ENCODE assay signal across 1 mouse cellular context in genomic region chr10:21242471-21243231, GRCm38 (mm10).
TF ChIP-seq lines count a peak whose summit lies in the region.

No protein-coding gene starts in this region.

TF ChIP-seq in MEL, 35 proteins besides CTCF, POLR2A, EP300 and RAD21 (continued from another document):
- TF ChIP-seq POLR2AphosphoS2 (IDR thresholded peaks at IDR 0.05; ENCODE audit: low read length) (no peak; the same call in 1 of the 2 replicates), ETS1 (IDR thresholded peaks at IDR 0.05; ENCODE audit: low read depth, low read length) (peak; percentile 31; the same call in 1 of the 2 replicates), GATA1 (IDR thresholded peaks at IDR 0.05; ENCODE audit: low read depth, low read length) (no peak), UBTF (IDR thresholded peaks at IDR 0.05; ENCODE audit: borderline replicate concordance, insufficient read depth, low read depth, low read length) (no peak), MAZ (IDR thresholded peaks at IDR 0.05; ENCODE audit: low read depth, low read length) (no peak), ZC3H11A (IDR thresholded peaks at IDR 0.05; ENCODE audit: low read depth, low read length) (0 out of 2 replicates have a peak, but pooled peaks have one; percentile 20), KAT2A (conservative IDR thresholded peaks at IDR 0.05; ENCODE audit: low read depth, low read length) (no peak), MXI1 (IDR thresholded peaks at IDR 0.05; ENCODE audit: low read depth, low read length) (no peak), ZNF384 (IDR thresholded peaks at IDR 0.05; ENCODE audit: low read depth, low read length) (no peak), CHD1 (IDR thresholded peaks at IDR 0.05; ENCODE audit: low read depth, low read length) (peak; percentile 82), USF2 (IDR thresholded peaks at IDR 0.05; ENCODE audit: borderline replicate concordance in 1 of 2, insufficient read depth in 1 of 2, low read depth in 1 of 2, low read length in 2 of 2) (no peak), JUND (IDR thresholded peaks at IDR 0.05; ENCODE audit: low read depth, low read length) (no peak), HCFC1 (IDR thresholded peaks at IDR 0.05; ENCODE audit: low read depth, low read length) (no peak; the same call in 1 of the 2 replicates), SIN3A (IDR thresholded peaks at IDR 0.05; ENCODE audit: low read length) (peak; percentile 39; the same call in 1 of the 2 replicates), ZMIZ1 (IDR thresholded peaks at IDR 0.05; ENCODE audit: low read depth, low read length) (peak; percentile 83), RCOR1 (IDR thresholded peaks at IDR 0.05; ENCODE audit: low read depth, low read length) (no peak), MAX (IDR thresholded peaks at IDR 0.05; ENCODE audit: low read length) (peak; percentile 62), E2F4 (IDR thresholded peaks at IDR 0.05; ENCODE audit: borderline replicate concordance, low read depth, low read length) (no peak), BHLHE40 (IDR thresholded peaks at IDR 0.05; ENCODE audit: borderline replicate concordance, low read depth, low read length) (0 out of 2 replicates have a peak, but pooled peaks have one; percentile 16), USF1 (IDR thresholded peaks at IDR 0.05; ENCODE audit: low read depth, low read length) (no peak), MAFK (IDR thresholded peaks at IDR 0.05; ENCODE audit: borderline replicate concordance, low read depth, low read length) (no peak), NELFE (IDR thresholded peaks at IDR 0.05; ENCODE audit: low read depth, low read length) (no peak), NRF1 (IDR thresholded peaks at IDR 0.05; ENCODE audit: insufficient read depth, low read depth, low read length, poor library complexity, severe bottlenecking) (no peak), MYC (IDR thresholded peaks at IDR 0.05; ENCODE audit: low read depth, low read length) (0 out of 2 replicates have a peak, but pooled peaks have one; percentile 29), ELF1 (IDR thresholded peaks at IDR 0.05; ENCODE audit: low read depth, low read length) (no peak), POLR2AphosphoS5 (IDR thresholded peaks at IDR 0.05; ENCODE audit: borderline replicate concordance, low read depth, low read length) (no peak)
